Mouse (Mus musculus) lung, postnatal 0 days (tissue): ENCODE results near the gene Il4ra. TPM values are rescaled to one million over a fixed set of nuclear protein-coding genes. Genes with fewer than 3 reads are reported as not detected.

Experiments used
- ATAC-seq: fragments of 200-750 bp; cut with Nextera tagmentation; 2 replicates; pipeline ENCODE4 v1.8.0; 2017; ENCODE audit warnings: moderate library complexity
- DNase-seq: peaks from one replicate; pipeline ENCODE4 v3.0.0-alpha.2; 2016; ENCODE audit warnings: low spot score
- H3K27ac ChIP-seq: fragments of 300-500 bp; sonication (generic); 2 replicates; pipeline ENCODE4 v1.5.1; 2014; ENCODE audit warnings: antibody characterized with exemption, mild to moderate bottlenecking, low read length, mixed read lengths
- H3K27me3 ChIP-seq: fragments of 300-500 bp; sonication (generic); replicated peaks from 2 replicates; pipeline ENCODE4 v1.6.1; 2014; ENCODE audit warnings: low read length, mixed read lengths; ENCODE audit not compliant: insufficient read depth
- H3K36me3 ChIP-seq: fragments of 300-500 bp; sonication (generic); 2 replicates; pipeline ENCODE4 v1.6.1; 2014; ENCODE audit warnings: low read length, mixed read lengths; ENCODE audit not compliant: insufficient read depth
- H3K4me1 ChIP-seq: fragments of 300-500 bp; sonication (generic); 2 replicates; pipeline ENCODE4 v1.6.1; 2014; ENCODE audit warnings: antibody characterized with exemption, low read depth, low read length, mixed read lengths; ENCODE audit not compliant: insufficient read depth
- H3K4me2 ChIP-seq: fragments of 300-500 bp; sonication (generic); replicated peaks from 2 replicates; pipeline ENCODE4 v1.6.1; 2014; ENCODE audit warnings: low read depth, mild to moderate bottlenecking, low read length, moderate library complexity, mixed read lengths
- H3K4me3 ChIP-seq: fragments of 300-500 bp; sonication (generic); 2 replicates; pipeline ENCODE4 v1.5.1; 2014; ENCODE audit warnings: low read depth, low read length
- H3K9ac ChIP-seq: fragments of 300-500 bp; sonication (generic); replicated peaks from 2 replicates; pipeline ENCODE4 v1.6.1; 2014; ENCODE audit warnings: low read depth, mild to moderate bottlenecking
- H3K9me3 ChIP-seq: fragments of 300-500 bp; sonication (generic); 2 replicates; pipeline ENCODE4 v1.6.1; 2016; ENCODE audit warnings: low read length, mixed read lengths
- CTCF ChIP-seq: IDR thresholded peaks from 2 replicates; pipeline ENCODE4 v1.5.1; 2016; ENCODE audit warnings: antibody characterized with exemption, mild to moderate bottlenecking
- EP300 ChIP-seq: IDR thresholded peaks from 2 replicates; pipeline ENCODE4 v1.6.1; 2016; ENCODE audit warnings: antibody characterized with exemption, mild to moderate bottlenecking, control low read depth
- WGBS: fragments of 180-500 bp; shearing (Covaris S2); extraction: QIAGEN DNeasy Blood & Tissue Kit; methylation state at CpG from one replicate; pipeline ENCODE4 v1.1.7; 2014; 5-methylcytosine and 5-hydroxymethylcytosine counted together
- polyA plus RNA-seq: library from polyadenylated mRNA; unstranded; fragments of >200 nt; fragmentation: Nextera tagmentation; extraction: Ambion mirVana; gene quantifications from 2 replicates; pipeline ENCODE4 v1.2.1, GENCODE M21; 2015

The Il4ra gene
- polyA plus RNA-seq, 1 experiment from 2014 or later: 29.7 TPM

- Histone ChIP-seq H3K27me3 (no peaks in the 10 kb centered on the region), H3K4me1 (peaks cover 13% of the 10 kb centered on the region; the same call in 1 of the 2 replicates), H3K4me2 (no peak overlapping the region), H3K36me3 (peaks cover 42% of the 10 kb centered on the region; the same call in 1 of the 2 replicates), H3K9me3 (no peaks in the 10 kb centered on the region), H3K9ac (no peak overlapping the region), H3K4me3 (no peak overlapping the region), H3K27ac (no peak overlapping the region)
- 85% methylated on average over 3 of the region's 3 CpGs for WGBS
- ATAC-seq: no peak
- DNase-seq: no peak
- TF ChIP-seq EP300 (no peak), CTCF (no peak)
These were observed 22.9 kb downstream of the Il4ra start for GRCm38 (mm10) chr7:125574832-125575231.

GRCm38 (mm10) chr7:125575738-125576540 is 24.0 kb downstream of the Il4ra start:
- H3K27ac ChIP-seq: no peak overlapping the region
- no peak overlapping the region for H3K4me2 ChIP-seq
- ATAC-seq (no peak), DNase-seq (no peak)
- H3K9me3 ChIP-seq: no peaks in the 10 kb centered on the region
- peaks cover 15% of the 10 kb centered on the region; the same call in 1 of the 2 replicates for H3K4me1 ChIP-seq
- H3K36me3 ChIP-seq: peaks cover 32% of the 10 kb centered on the region; the same call in 1 of the 2 replicates
- no peak overlapping the region for H3K9ac ChIP-seq
- no peak overlapping the region for H3K4me3 ChIP-seq
- no peaks in the 10 kb centered on the region for H3K27me3 ChIP-seq
- 67% methylated on average over 16 of the region's 16 CpGs for WGBS
- TF ChIP-seq EP300 (no peak), CTCF (no peak)

- Histone ChIP-seq H3K36me3 (peaks cover 25% of the 10 kb centered on the region; the same call in 1 of the 2 replicates), H3K4me2 (no peak overlapping the region), H3K9ac (no peak overlapping the region), H3K27me3 (no peaks in the 10 kb centered on the region), H3K4me1 (peaks cover 19% of the 10 kb centered on the region; the same call in 1 of the 2 replicates), H3K4me3 (no peak overlapping the region), H3K27ac (0 out of 2 replicates have a peak overlapping the region, but pooled peaks have one; percentile 2), H3K9me3 (no peaks in the 10 kb centered on the region)
- DNase-seq: peak; percentile 84
- TF ChIP-seq CTCF (no peak), EP300 (no peak)
- peak; percentile 47 for ATAC-seq
- WGBS: 34% methylated on average over 7 of the region's 7 CpGs
These were observed 25.1 kb downstream of the Il4ra start for GRCm38 (mm10) chr7:125576982-125577381.

GRCm38 (mm10) chr7:125577486-125578088 is 25.7 kb downstream of the Il4ra start:
- Histone ChIP-seq H3K4me1 (peaks cover 19% of the 10 kb centered on the region; the same call in 1 of the 2 replicates), H3K27me3 (no peaks in the 10 kb centered on the region), H3K9me3 (no peaks in the 10 kb centered on the region), H3K4me3 (no peak overlapping the region), H3K4me2 (no peak overlapping the region), H3K36me3 (peaks cover 21% of the 10 kb centered on the region; the same call in 1 of the 2 replicates), H3K9ac (no peak overlapping the region), H3K27ac (0 out of 2 replicates have a peak overlapping the region, but pooled peaks have one; percentile 2)
- TF ChIP-seq EP300 (no peak), CTCF (peak; percentile 10; the same call in 1 of the 2 replicates)
- WGBS: 57% methylated on average over 11 of the region's 11 CpGs
- DNase-seq (no peak), ATAC-seq (no peak; the same call in 1 of the 2 replicates)

- no peak for DNase-seq
- WGBS: 67% methylated on average over 3 of the region's 3 CpGs
- TF ChIP-seq CTCF: no peak
- no peak for TF ChIP-seq EP300
These were observed 26.2 kb downstream of the Il4ra start for GRCm38 (mm10) chr7:125578106-125578505.

More at GRCm38 (mm10) chr7:125578106-125578505, 26.2 kb downstream of the Il4ra start:
- Histone ChIP-seq H3K36me3 (peaks cover 16% of the 10 kb centered on the region; the same call in 1 of the 2 replicates), H3K9me3 (no peaks in the 10 kb centered on the region), H3K4me1 (peaks cover 19% of the 10 kb centered on the region; the same call in 1 of the 2 replicates), H3K4me3 (no peak overlapping the region), H3K9ac (no peak overlapping the region), H3K4me2 (no peak overlapping the region), H3K27me3 (no peaks in the 10 kb centered on the region), H3K27ac (no peak overlapping the region)
- ATAC-seq: no peak
